Mouse (Mus musculus) right cerebral cortex, adult 2 months (tissue): ENCODE data around the gene Olfr725.

Source experiments
- DNase-seq, 2 experiments: peaks; one replicate each; pipeline ENCODE4 v3.0.0; 2021 to 2022; ENCODE audit warnings: low spot score in 2 of 2

Gene Olfr725

DNA sequence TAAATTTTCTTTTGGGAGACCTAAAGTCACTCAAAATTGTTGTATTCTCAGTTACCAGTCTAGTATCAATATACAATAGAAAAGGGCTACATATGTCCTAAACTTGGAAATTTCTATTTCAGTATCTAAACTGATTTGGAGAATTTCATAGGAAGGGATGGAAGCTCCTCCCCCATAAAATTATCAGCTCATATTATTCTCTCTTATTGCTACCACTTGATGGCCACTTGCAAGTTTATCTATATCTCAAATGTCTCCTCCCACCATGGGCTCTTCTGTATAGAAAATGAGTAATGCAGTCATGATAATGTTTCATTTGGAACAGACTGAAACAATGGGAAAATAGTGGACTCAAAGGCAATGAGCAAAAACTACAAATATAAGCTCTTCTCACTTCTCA is at the start of gene Olfr725:
Gene Olfr725 (minus strand): TSS at position 101 of the 400 bp plus-strand sequence.
- no peak for DNase-seq

DNA sequence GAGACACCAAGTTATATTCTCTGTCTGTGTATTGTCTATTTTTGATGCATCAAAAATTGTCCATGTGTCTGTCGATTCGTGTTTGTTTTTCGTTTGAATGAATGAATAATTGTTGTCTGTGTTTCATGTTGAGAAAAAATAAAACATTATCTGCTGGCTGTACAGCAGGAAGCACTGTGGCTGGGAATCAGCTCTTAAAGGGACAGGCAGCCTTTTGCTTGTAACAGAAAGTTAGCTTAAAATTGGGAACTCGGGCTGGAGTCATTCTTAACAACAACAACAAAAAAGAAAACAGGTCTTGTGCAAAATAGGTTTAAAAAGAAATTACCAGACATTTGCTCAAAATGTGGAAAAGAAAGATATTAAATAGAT is 22.5 kb upstream of the Olfr725 start:
- DNase-seq, result no peak

DNA sequence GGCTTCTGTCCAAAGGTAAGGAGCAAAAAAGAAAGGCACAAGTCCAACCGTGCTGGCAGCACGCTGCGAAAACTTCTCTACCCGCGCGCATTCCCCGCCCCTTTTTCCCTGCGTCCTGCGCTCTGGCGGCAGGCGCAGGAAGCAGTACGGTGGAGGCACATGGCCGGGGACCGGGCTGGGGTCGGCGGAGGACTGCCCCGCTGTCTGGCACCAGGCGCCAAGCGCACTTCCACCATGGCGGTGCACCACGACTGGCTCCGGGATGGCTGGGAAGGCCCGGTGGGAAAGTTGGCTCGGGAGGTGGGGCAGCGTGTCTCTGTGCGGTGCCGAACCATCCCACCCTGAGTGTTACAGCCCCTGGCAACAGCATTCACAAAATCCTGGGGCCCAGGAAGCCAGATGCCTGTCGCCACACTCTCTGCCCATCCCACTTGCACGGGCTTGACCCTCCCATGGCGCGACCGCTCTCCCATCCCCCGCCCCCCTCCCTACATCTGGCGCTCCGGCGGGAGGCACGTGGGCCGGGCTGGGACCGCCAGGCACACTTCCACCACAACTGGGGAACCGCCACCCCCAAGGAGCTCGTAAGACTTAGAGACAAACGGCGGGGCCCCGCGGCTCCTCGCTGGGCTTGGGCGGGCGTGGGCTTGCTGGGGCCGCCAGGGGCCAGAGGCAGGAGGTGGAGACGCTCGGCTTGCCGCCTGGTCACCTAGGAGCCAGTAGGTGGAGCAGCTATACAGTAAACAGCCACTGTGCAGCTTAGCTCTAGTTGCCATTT is 22.0 kb upstream of the Olfr725 start:
- peak; percentile 29 to 53 for DNase-seq

DNA sequence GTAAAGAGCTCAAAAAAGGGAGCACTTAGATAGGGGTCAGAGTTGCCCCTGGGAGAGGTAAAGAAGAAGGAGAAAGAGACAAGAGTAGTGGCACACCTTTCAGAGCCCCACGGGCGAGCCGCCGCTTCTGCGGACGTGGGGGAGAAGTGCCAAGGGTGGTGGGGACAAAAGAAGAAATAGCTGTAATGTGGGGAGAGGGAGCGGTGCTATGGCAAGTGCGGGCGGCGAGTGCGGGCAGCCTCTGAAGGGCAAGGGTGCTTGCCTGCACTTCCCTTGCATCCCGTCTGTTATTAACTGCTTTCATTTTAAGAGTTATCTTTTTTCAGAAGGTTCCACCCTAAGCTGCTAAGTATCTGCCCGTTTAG is 21.4 kb upstream of the Olfr725 start:
- no peak for DNase-seq

DNA sequence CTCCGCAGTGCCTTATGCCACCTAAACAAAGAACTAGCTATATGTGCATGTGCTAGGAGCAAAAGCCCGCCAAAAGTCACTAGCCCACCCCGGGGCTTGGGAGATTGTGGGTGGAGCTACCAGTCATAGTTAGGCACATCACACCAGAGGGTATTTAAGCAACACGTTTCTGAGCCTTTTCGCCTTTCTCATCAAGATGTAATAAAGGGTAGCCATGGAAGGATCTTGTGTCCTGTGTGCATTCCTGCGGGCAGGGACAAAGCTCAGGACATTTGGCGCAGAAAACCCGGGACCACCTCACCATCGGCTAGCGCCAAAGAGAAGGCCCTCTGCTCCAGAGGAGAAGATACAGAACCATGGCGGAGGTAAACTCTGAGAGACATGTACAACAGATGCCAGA is 21.0 kb upstream of the Olfr725 start:
- peak in 1 of 2 experiments; percentile 0 for DNase-seq

DNA sequence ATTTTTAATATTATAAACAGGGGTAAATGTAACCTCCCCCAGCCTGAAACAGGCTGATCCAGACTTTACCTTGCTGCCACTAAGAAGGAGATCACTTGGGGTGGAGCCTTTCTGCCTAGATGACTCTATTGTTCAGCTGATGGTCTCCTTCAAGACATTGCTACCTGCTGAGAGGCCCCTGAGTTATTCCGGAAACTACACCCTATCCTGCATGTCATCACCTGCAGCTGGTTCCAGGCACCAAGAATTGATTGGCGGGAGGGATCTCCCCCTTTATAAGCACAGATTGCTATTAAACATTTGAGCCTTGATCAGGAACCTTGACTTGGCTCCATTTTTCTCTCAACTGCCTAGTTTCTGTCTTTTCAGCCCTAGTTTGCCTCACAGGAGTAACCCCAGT is 8.1 kb downstream of the Olfr725 start:
- no peak for DNase-seq

DNA sequence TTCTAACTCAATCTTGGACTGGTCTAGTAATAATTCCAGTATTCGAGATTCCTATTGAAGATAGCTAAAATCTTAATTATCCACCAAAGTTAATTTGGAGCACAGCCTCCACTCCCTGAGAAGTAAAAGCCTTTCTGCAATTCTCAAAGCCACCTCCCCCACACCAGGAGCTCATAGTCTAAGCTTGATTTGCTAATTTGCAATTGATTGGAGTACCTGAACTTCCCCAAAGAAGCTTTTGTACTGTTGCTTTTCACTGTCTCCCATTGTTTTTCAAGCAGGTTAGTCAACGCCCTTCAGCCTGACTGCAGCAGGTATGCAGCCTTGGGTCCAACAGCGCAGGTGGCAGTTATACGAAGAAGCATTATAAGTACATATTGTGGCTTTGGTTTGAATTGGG is 8.8 kb downstream of the Olfr725 start:
- DNase-seq, result no peak

DNA sequence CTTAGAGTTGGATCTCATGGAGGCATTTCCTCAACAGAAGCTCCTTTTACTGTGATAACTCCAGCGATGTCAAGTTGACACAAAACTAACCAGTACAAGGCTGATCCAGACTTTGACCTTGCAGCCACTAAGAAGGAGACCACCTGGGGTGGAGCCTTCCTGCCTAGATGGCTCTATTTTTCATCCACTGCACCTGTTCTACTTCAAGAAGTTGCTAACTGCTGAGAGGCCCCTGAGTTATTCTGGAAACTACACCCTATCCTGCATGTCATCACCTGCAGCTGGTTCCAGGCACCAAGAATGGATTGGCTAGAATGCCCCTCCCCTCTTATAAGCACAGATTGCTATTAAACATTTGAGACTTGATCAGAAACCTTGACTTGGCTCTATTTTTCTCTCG is 13.8 kb downstream of the Olfr725 start:
- no peak for DNase-seq
